18 mouse cellular contexts compared by ENCODE assay signal in genomic region chr11:35546081-35546822, GRCm38 (mm10).
A peak's percentile ranks its signal among the peaks of the same experiment; 100 is the strongest.
DNase-seq lines count a peak whose midpoint lies in the region; ATAC-seq and TF ChIP-seq lines count a peak whose summit lies in the region.
"Had no signal": no experiment of that assay in that cellular context is flagged by ENCODE, and none has a peak within 500 bp of the region (broad histone marks: within the 10 kb centered on the region; RNA-seq: fewer than 3 reads in every experiment).

No protein-coding gene starts in this region.

- 33% methylated on average over 7 of the region's 7 CpGs for whole genome bisulfite sequencing in intestine, embryonic 14.5 days
- 56% methylated on average over 7 of the region's 7 CpGs for WGBS in intestine, postnatal 0 days
- WGBS in hindbrain, embryonic 13.5 days: 16% methylated on average over 7 of the region's 7 CpGs
- 18% methylated on average over 7 of the region's 7 CpGs for WGBS in neural tube, embryonic 11.5 days

- TF ChIP-seq CTCF in intestine, postnatal 0 days (IDR thresholded peaks at IDR 0.05; ENCODE audit: low read depth): no peak

- no peaks in the 10 kb centered on the region for H3K9me3 ChIP-seq in intestine, embryonic 14.5 days (ENCODE audit: control insufficient read depth, low read length)
- H3K9me3 ChIP-seq in intestine, postnatal 0 days (ENCODE audit: control insufficient read depth): no peaks in the 10 kb centered on the region
- no peaks in the 10 kb centered on the region for H3K9me3 ChIP-seq in hindbrain, embryonic 13.5 days
- no peaks in the 10 kb centered on the region for H3K9me3 ChIP-seq in neural tube, embryonic 11.5 days (ENCODE audit: control insufficient read depth, low read length)
- H3K9me3 ChIP-seq: embryonic facial prominence, embryonic 13.5 days; limb, embryonic 13.5 days had no signal

- H3K4me1 ChIP-seq in intestine, embryonic 14.5 days (replicated peaks; ENCODE audit: control insufficient read depth, insufficient read depth, low read length): no peaks in the 10 kb centered on the region; the same call in none of the 2 replicates
- no peaks in the 10 kb centered on the region for H3K4me1 ChIP-seq in intestine, postnatal 0 days (replicated peaks; ENCODE audit: control insufficient read depth, insufficient read depth, low read length)
- H3K4me1 ChIP-seq in hindbrain, embryonic 13.5 days (replicated peaks): peaks cover 45% of the 10 kb centered on the region
- H3K4me1 ChIP-seq in neural tube, embryonic 11.5 days (ENCODE audit: control insufficient read depth, insufficient read depth, low read length): peaks cover 25% of the 10 kb centered on the region; the same call in 1 of the 2 replicates

- H3K27ac ChIP-seq in intestine, embryonic 14.5 days (ENCODE audit: low read depth): no peak overlapping the region
- no peak overlapping the region for H3K27ac ChIP-seq in intestine, postnatal 0 days (ENCODE audit: low read depth, low read length)
- peak overlapping the region; percentile 64 for H3K27ac ChIP-seq in hindbrain, embryonic 13.5 days
- peak overlapping the region; percentile 58 for H3K27ac ChIP-seq in neural tube, embryonic 11.5 days (ENCODE audit: low read depth, low read length)
- H3K27ac ChIP-seq: embryonic facial prominence, embryonic 13.5 days; layer of hippocampus, adult 2 months; limb, embryonic 13.5 days; liver, embryonic 14.5 days had no signal

- no peaks in the 10 kb centered on the region for H3K36me3 ChIP-seq in intestine, embryonic 14.5 days (ENCODE audit: control insufficient read depth, insufficient read depth, low read length)
- no peaks in the 10 kb centered on the region for H3K36me3 ChIP-seq in intestine, postnatal 0 days (ENCODE audit: control insufficient read depth, insufficient read depth)
- H3K36me3 ChIP-seq in hindbrain, embryonic 13.5 days: no peaks in the 10 kb centered on the region
- no peaks in the 10 kb centered on the region for H3K36me3 ChIP-seq in neural tube, embryonic 11.5 days (ENCODE audit: control insufficient read depth, insufficient read depth, low read length)
- H3K36me3 ChIP-seq: embryonic facial prominence, embryonic 13.5 days; limb, embryonic 13.5 days had no signal

- H3K27me3 ChIP-seq in intestine, embryonic 14.5 days (replicated peaks; ENCODE audit: control insufficient read depth, insufficient read depth, low read length): no peaks in the 10 kb centered on the region
- 0 out of 2 replicates have a peak, but pooled peaks cover 8% of the 10 kb centered on the region for H3K27me3 ChIP-seq in intestine, postnatal 0 days (replicated peaks; ENCODE audit: control insufficient read depth, insufficient read depth, low read length)
- peaks cover 17% of the 10 kb centered on the region for H3K27me3 ChIP-seq in hindbrain, embryonic 13.5 days
- no peaks in the 10 kb centered on the region for H3K27me3 ChIP-seq in neural tube, embryonic 11.5 days (ENCODE audit: control insufficient read depth, insufficient read depth, low read length)
- H3K27me3 ChIP-seq: CH12.LX had no signal

- no peak overlapping the region for H3K4me3 ChIP-seq in intestine, embryonic 14.5 days (ENCODE audit: low read depth, low read length)
- H3K4me3 ChIP-seq in intestine, postnatal 0 days (ENCODE audit: low read depth, low read length): no peak overlapping the region
- H3K4me3 ChIP-seq in hindbrain, embryonic 13.5 days: peak overlapping the region; percentile 46
- H3K4me3 ChIP-seq in neural tube, embryonic 11.5 days (ENCODE audit: low read depth, low read length): peak overlapping the region; percentile 37
- H3K4me3 ChIP-seq: embryonic facial prominence, embryonic 13.5 days; layer of hippocampus, adult 2 months; limb, embryonic 13.5 days had no signal

- 0 out of 2 replicates have a peak overlapping the region, but pooled peaks have one; percentile 0 for H3K4me2 ChIP-seq in intestine, embryonic 14.5 days (ENCODE audit: low read length)
- no peak overlapping the region for H3K4me2 ChIP-seq in intestine, postnatal 0 days (replicated peaks; ENCODE audit: low read depth)
- peak overlapping the region; percentile 67 for H3K4me2 ChIP-seq in hindbrain, embryonic 13.5 days
- peak overlapping the region; percentile 21; the same call in 1 of the 2 replicates for H3K4me2 ChIP-seq in neural tube, embryonic 11.5 days (ENCODE audit: low read depth)
- H3K4me2 ChIP-seq: embryonic facial prominence, embryonic 13.5 days; limb, embryonic 13.5 days had no signal

- H3K9ac ChIP-seq in intestine, embryonic 14.5 days (ENCODE audit: low read length): no peak overlapping the region
- no peak overlapping the region for H3K9ac ChIP-seq in intestine, postnatal 0 days (ENCODE audit: low read depth, low read length)
- peak overlapping the region; percentile 39; the same call in 1 of the 2 replicates for H3K9ac ChIP-seq in hindbrain, embryonic 13.5 days
- peak overlapping the region; percentile 29; the same call in 1 of the 2 replicates for H3K9ac ChIP-seq in neural tube, embryonic 11.5 days (ENCODE audit: low read length)
- H3K9ac ChIP-seq: embryonic facial prominence, embryonic 13.5 days; forebrain, postnatal 0 days; limb, embryonic 13.5 days; liver, embryonic 14.5 days had no signal

- DNase-seq in intestine, embryonic 14.5 days (ENCODE audit: low spot score): no peak
- DNase-seq in embryo, embryonic 10.5 days (ENCODE audit: low spot score): peak; percentile 76
- peak; percentile 57 for DNase-seq in neural tube, embryonic 11.5 days (ENCODE audit: low spot score)
- no peak for DNase-seq in layer of hippocampus, adult 9-10 months (ENCODE audit: low spot score)
- no peak for DNase-seq in adrenal gland, postnatal 14 days
- DNase-seq: adrenal gland, adult 8-10 months; cerebellum, adult 11-12 months; cerebellum, postnatal 25 days; forebrain, postnatal 0 days; kidney, adult 9 months; thymus, postnatal 25 days had no signal

- ATAC-seq in intestine, embryonic 14.5 days (replicated peaks; ENCODE audit: low FRiP score, low TSS enrichment, low read depth): no peak
- no peak for ATAC-seq in intestine, postnatal 0 days
- no peak for ATAC-seq in hindbrain, embryonic 13.5 days (ENCODE audit: low FRiP score)
- ATAC-seq in neural tube, embryonic 11.5 days (ENCODE audit: insufficient read depth, low FRiP score, low TSS enrichment): no peak
- ATAC-seq: forebrain, postnatal 0 days had no signal

Comparison
In these comparisons a context has a peak if more than half of its experiments do, and no peak if none do; other contexts are left out.
1. DNase-seq: peak in embryo, embryonic 10.5 days (single experiment) and neural tube, embryonic 11.5 days (single experiment); none in intestine, embryonic 14.5 days (single experiment), layer of hippocampus, adult 9-10 months (single experiment) and adrenal gland, postnatal 14 days (single experiment).
2. H3K27ac ChIP-seq: peak in hindbrain, embryonic 13.5 days (single experiment) and neural tube, embryonic 11.5 days (single experiment); none in intestine, embryonic 14.5 days (single experiment) and intestine, postnatal 0 days (single experiment).
3. H3K4me3 ChIP-seq: peak in hindbrain, embryonic 13.5 days (single experiment) and neural tube, embryonic 11.5 days (single experiment); none in intestine, embryonic 14.5 days (single experiment) and intestine, postnatal 0 days (single experiment).
4. H3K9ac ChIP-seq: peak in hindbrain, embryonic 13.5 days (single experiment) and neural tube, embryonic 11.5 days (single experiment); none in intestine, embryonic 14.5 days (single experiment) and intestine, postnatal 0 days (single experiment).